Mouse (Mus musculus) lung, postnatal 14 days (tissue): ENCODE measurements around the gene Haghl.
"Not testable (repeated sequence)": the region's sequence is repeated elsewhere in the genome, so short reads cannot be mapped to it uniquely, and the experiment has no call there.

ENCODE experiments used
- DNase-seq: peaks from one replicate; pipeline ENCODE4 v3.0.0; 2021

Haghl gene

DNA sequence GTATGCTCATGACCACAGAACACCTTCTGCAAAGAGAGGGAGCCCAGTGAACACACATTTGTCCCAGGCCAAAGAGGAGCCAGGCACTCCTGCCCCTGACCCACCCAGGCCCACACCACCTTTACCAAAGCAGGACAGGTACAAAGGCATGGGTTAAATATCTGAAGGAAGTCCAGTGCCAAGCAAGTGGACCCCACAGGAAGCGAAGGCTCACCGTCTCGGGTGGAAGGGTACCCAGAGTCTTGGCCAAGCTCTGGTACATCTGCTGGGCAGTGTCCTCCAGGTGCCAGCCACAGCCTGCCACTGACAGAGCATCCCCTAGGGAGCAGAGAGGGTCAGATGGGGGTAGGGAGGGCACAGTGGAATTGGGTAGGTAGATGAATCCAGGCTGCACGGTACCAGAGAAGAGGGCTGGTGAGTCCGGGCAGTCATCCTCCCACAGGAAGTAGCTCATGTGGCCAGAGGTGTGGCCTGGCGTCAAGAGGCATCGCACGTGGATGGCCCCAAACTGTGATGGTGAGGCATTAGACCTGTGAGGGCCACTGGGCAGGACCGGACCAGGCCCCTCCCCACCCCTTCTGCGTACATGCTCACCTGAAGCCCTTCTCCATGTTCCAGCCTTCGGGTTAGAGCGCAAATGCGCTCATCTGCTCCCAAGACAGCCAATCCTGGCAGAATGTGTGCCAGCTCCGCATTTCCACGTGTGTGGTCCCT is 1.5 kb downstream of the Haghl start:
- DNase-seq = no peak

DNA sequence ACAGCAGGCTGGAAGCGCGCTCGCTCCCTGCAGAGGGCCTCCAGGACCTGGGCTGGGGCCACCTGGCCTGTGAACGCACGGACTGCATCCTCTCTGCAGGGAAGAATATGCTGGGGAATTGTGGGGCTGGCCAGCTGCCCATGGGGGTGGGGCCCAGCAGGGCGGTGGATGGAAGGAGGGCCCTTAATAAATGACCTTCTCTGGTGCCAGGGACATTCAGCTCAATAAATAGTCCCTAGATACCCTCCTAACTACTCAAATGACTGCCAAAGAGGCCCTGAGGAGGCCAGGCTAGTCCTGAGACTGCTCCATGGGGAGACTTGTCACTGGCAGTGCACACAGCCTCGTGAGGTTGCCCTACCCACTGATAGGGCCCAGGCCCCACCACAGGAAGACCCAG is 2.4 kb downstream of the Haghl start:
- DNase-seq = no peak

- DNase-seq = no peak
Observed at GRCm38 (mm10) chr17:25781339-25781738, 4.1 kb downstream of the Haghl start.

DNA sequence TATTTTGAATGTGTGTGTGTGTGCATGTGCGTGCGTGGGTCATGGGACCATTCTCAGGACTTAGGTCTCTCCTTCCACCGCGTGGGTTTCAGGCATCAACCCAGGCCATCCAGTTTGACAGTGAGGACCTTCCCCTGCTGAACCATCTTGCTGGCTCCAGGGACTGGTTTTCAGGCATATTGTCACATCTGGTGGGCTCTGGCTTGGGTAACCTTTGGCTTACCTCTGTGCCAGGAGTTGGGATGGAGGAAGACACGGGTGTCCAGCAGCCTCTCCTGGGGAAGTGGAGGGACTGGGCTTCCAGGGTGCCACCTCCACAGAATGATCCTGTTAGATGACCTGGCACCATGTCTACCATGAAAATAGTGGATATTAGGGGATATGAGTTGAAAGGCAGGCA is 7.5 kb downstream of the Haghl start:
- DNase-seq = no peak

- DNase-seq = no peak
Observed at GRCm38 (mm10) chr17:25775318-25776062, 10.0 kb downstream of the Haghl start.

GRCm38 (mm10) chr17:25773549-25774120 is 11.8 kb downstream of the Haghl start, which contains the start of gene Narfl:
Narfl (plus strand) TSS chr17:25773776.
- DNase-seq = peak; percentile 99

DNA sequence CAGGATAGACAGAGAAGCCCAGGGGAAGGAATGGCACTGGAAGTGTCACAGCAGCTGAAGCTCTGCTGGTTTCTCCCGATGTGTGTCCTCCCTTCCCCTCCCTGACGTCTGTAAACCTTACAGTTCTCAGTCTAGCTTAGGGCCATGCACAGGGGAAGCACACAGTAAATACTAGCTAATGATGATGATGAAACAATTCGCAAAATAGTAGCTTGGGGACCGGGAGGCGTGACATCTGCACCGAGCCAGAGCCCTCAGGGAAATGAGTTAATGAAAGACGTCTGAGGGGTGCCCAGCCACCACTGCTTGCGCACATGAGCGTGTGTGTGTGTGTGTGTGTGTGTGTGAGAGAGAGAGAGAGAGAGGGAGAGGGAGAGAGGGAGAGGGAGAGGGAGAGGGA is 16.1 kb downstream of the Haghl start:
- no peak for DNase-seq

DNA sequence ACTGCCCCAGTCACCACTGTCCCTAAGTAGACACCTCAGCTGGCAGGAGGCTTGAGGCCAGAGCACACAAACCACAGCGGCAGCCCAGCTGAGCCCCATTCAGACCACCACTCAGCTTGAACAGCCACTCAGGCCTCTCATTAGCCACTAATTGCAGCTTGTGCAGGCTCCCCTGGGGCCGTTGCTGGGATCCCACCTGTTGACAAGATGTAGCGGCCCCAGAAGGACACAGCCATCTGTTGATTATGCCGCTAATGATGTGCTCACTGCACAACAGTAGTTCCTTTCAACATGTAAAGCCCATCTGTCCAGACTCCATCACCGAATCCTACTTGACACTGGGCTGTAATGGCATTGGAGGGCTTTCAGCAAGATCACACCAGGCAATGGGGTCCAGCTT is 19.6 kb downstream of the Haghl start:
- DNase-seq = no peak

DNA sequence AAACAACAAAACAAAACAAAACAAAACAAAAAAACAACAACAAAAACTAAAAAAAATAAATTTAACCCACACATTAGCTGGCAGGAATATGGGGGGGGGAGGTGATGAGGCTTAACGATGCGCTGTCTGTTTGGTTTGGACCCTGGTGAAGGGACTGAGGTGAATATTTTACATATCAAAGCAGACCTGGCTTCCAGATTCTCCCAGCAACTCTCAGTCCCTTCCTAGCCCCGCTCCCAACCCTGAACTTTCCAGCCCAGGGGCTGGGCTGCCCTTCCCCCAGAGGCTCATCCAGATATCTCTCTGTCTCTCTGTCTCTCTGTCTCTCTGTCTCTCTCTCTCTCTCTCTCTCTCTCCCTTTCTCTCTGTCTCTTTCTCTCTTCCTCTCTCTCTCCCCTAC is 22.9 kb downstream of the Haghl start:
- no peak for DNase-seq

- DNase-seq = no peak
Observed at GRCm38 (mm10) chr17:25761561-25761970, 23.9 kb downstream of the Haghl start.

GRCm38 (mm10) chr17:25760148-25760547 is 25.3 kb downstream of the Haghl start:
- no peak for DNase-seq

DNA sequence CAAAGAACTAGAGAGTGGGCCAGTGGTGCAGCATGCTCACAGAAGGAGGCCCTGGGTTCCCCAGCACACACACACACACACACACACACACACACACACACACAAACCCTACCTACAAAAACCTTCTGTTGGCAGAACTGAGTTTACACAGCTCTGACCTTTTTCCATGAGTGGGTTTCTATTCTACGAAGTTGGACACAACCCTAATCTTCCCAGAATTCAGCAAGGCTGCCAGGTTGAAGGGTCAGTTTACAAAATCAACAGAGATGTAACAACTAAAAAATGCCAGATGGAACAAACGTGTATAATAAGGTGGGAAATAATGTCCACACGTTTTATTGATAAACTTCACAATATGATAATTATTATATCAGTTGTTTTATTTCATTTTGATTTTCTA is 27.8 kb downstream of the Haghl start:
- DNase-seq = no peak

DNA sequence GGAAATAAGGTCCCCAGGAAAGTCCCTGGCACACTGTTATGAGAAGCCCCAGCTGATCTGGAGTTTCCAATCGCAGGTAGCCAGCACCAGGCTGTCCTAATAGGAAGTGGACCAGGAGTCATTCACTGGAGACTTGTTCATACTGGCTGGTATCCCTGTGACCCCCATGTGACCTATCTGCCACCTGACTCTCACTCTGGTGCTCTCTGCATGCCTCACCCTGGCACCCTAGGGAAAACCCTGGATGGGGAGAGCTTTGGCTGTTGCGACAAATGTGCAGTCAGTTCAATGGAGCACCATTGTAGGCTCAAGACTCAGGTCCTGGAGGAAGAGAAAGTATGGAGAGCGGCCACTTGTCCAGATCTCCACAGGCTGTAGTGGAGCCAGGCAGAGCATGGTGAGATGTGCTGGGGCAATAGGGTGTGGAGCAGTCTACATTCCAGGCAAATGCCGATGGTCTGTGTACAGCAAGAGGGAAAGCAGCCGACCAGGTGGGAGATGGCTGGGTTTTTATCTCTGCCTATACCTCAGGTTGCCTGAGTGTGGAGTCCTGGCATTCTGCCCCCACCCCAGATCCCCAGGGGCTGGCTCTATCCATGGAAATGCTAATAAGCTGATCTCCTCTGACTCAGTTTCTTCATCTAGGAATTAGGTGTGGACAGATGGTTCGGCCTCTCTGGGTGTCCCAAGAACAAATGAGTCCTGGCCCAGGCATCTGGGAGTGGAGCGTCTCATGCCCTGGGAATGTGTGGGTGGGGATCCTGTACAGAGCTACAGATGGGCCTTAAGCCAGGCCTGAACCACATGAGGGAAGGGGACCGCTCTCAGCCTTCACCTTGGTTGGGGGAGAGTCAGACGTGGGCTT is 28.9 kb downstream of the Haghl start:
- no peak for DNase-seq

GRCm38 (mm10) chr17:25755627-25756377 is 29.7 kb downstream of the Haghl start:
- DNase-seq = no peak

DNA sequence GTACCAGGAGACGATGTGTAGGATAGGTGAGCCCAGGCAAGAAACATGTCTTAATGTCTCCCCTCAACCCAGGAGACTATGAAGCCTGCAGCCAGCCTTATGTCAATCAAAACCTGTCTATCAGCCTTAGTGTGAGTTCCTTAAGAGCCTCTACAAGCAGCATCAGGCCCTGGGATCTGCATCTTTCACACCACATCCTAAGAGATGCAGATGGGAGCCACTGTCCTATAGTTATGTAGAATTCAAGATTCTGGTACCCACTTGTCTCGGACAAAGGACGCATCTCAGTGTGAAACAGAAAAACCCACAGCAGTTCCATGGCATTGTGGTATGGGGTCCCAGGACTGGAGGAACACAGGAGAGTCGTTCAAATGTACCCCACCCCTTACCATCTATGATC is 30.4 kb downstream of the Haghl start:
- no peak for DNase-seq

- DNase-seq = no peak
Observed at GRCm38 (mm10) chr17:25754241-25754640, 31.2 kb downstream of the Haghl start, which contains the start of gene Msln. Msln (minus strand) TSS chr17:25754378.

DNA sequence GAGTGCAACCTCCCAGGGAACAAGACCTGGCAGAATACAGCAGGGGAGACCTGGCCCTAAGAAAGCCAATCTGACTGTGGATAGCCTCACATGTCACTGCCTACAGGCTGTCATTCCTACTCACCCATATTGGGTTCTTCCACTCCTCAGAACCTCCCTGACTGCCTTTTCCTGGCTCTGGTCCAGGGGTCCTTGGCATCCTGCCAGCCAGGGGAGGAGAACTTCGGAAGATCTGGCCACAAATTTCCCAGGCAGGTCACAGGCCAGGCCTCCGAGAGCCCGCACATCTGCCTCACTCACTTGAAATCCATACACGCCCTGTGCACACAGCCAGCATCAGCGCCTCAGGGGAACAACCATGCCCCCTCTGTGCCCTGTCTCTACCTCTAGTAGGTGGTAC is 34.0 kb downstream of the Haghl start:
- peak; percentile 57 for DNase-seq

DNA sequence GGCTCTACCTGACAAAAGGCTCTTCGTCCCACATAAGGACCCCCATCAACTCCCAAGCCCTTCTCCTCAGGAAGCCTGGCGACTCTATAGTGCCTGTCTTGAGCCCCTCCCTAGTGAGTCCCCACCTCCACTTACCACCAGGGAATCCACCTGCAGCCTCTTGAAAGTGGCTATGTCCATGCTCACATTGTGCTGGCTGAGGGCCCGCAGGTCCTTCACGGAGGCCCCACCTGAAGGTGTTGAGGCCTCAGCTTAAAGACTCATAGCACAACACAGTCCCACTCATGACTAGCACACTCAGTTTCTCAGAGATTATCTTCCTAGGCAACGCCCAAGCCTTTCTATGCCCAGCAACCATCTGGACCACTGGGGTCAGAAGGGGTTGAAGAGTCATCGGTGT is 36.2 kb downstream of the Haghl start:
- DNase-seq = no peak

GRCm38 (mm10) chr17:25748238-25748637 is 37.2 kb downstream of the Haghl start:
- DNase-seq = no peak

GRCm38 (mm10) chr17:25744311-25744710 is 41.2 kb downstream of the Haghl start:
- no peak for DNase-seq

DNA sequence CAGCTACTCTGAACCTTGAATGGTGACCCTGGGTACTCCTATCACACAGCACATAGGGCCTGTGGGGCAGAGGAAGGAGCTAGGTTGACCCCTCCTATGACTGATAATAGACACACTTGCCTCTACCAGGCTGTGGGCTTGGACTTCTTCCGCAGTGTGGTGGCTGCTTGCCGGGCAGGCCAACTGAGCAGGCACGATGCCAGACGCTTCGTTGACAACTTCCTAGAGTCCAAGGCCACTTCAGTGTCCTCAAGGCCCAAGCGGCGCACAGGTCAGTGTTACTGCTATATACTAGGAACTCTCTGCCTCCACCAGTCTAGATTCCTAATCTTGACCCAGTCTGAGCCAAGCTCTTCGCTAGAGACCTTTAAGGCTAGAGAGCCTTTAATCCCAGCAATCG is 41.6 kb downstream of the Haghl start:
- no peak for DNase-seq

GRCm38 (mm10) chr17:25741471-25741870 is 44.0 kb downstream of the Haghl start:
- DNase-seq = not testable (repeated sequence)
